Mouse (Mus musculus) layer of hippocampus, adult 9-11 months (tissue): ENCODE measurements around the gene Rbfox1.

ENCODE experiments used
- DNase-seq: peaks from one replicate; pipeline ENCODE4 v3.0.0; 2022

Rbfox1 gene

DNA sequence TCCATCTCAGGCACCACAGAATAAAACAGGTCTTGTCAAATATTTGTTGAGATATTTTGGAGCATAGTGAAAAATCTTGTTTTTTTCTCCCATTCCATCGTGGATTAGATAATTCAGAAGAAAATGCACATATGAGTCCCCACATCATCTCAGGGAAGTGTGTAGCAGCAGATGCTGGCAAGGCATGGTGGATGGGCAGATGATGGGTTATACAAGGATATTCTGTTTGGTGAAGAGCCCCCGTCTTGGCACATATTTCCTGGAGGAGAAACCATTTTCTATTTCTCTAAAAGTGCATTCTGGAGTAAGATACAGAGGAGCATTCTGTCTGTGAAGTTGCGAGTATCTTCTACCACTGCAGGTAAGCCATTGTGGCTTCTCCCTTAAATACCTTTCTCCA, 495.8 kb downstream of the Rbfox1 start:
- peak; percentile 45 for DNase-seq

DNA sequence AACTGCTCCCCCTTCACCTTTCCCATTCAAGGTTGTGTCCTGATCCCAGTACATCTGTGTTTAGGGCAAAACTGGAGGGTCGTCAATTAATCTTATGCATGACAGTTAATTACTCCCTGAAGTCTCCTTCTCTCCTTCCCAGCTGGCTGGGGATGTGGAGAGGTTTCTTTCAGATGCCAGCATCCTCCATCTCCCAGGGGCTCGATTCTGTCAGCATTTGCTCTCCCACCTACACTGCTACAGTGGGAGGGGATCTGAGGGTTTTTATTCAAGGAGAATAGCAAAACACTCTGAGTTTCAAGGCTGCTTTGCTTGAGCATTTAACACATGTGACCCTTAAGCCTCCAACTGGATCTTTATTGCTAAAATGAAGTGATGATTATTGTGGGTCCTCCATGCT, 496.4 kb downstream of the Rbfox1 start:
- DNase-seq: no peak

DNA sequence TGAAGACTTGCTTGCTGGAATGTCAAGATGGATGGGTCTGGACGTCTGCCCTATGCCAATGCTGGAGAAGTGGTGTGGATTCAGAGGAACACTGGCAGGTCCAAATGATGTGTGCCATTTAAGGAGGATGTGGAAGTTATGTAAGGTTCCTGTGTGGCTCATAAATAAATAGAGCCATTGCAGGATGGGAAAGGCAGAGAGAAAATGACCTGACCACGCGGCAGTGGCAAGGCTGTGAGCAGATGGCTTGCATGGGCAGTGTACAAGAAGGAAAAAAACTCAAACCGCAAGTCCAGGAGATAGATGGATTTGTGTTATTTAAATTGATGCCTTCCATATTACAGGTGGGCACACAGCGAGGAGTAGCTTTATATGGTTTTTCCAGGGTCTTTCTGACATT, 497.6 kb downstream of the Rbfox1 start:
- DNase-seq: no peak

DNA sequence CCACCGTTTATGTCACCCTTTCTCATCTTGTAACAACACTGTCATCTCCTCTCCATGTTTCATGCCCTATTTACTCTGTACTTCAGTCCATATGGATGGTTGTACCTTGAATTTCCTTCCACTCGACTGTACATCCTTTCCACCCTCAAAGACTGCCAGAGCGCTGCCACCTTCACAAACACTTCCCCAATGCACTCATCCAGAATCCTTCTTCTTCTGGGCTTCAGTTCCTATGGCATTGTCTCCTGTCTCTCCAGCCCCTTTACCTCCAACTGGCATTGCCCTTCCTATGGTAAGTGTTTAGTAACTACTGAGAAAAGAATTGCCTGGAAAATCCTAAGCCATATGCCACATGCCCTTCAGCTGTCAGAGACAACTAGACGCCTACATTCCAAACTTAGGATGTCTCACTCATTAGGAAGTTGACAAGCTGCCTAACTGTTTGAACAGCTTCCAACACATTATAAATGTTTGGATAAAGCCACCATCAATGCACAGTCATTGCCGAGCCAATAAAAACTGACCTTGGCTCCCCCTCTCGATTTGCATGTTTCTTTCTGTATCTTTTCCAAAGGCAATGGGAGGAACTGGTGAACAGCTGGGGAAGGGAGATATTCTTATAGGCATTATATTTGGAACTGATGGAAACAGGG, 505.2 kb downstream of the Rbfox1 start:
- peak; percentile 56 for DNase-seq

DNA sequence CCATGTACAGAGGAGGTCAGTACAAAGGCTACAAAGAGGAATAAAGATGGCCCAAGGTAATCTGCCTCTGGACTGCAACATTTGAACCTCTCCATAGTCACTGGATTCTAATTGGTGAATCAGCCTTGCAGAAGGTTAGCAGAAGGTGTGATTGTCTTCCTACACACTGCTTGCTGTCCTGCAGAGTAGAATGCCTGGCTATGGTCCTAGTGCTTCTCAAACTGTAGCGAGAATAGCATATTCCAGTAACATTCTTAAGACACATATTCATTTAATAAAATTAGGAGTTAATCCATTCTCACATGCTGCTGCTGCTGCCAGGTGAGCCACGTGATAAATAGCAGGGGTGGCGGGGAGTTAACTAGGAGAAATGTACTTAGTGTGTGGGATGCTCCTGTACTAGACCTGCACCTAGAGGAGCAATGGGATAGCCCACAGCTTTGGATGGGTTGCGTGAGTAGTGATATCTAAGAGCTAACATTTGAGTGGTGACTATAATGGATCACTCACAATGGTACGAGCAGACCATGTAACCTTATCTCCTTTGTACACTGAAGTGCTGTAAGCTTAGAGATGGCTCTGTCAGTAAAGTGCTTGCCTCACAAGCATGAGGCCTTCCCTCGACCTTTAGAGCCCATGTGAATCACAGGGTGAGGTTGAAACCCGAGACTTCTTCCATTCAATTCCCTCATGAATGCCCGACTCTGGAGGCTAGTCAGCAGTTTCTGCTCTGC, 511.7 kb downstream of the Rbfox1 start:
- DNase-seq: no peak

DNA sequence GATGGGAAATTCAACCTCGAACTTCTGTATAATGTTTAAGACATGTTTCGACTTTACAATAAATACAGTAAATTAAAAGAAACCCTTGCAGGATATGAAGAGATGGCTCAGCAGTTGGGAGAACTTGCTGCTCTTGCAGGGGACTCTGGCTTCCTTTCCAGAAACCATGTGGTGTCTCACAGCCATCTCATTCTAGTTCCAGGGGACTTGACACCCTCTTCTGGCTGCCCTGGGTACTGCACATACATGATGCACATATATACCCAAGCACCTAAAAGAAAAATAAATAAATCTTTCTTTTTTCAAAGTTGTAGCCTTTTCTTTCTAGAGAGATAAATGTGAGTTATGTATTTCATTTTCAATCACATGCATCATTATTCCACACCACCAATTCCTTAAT, 512.5 kb downstream of the Rbfox1 start:
- DNase-seq: no peak

DNA sequence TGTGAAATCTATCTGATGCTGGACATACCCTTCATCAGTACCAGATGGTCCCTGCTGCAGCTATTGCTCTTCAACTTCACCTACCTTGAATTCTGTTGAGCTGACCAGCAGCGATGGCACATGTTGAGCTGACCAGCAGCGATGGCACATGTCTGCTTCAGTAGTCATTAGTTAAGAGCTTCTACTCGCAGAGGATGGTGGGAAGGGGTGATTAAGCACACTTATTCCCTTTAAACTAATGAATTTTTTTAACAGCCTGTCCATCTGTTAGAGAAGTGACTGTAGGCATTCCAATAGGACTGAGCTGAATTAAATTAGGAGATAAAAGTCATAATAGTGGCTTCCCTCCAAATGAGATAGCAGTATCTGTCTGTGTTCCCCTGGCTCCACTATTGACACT, 517.7 kb downstream of the Rbfox1 start:
- DNase-seq: peak; percentile 13

DNA sequence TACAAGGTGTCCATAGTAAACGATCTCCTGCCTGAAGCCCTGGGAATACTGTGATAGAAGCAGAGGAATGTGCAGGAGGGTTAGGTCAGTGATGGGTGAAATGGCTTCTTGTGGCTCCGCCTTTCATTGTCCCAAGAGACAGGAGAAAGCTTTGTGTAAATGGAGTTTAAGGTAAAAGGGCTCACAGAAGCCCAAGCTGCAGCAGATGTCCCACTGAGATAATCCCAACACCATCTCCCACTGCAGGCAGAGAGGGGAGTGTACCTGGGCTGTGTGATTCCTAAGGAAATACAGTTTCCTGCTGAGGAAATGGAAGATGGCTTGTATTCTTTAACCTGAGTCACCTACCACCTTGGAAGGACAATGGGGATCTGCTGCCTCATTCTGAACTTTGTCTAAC, 529.7 kb downstream of the Rbfox1 start:
- no peak for DNase-seq

DNA sequence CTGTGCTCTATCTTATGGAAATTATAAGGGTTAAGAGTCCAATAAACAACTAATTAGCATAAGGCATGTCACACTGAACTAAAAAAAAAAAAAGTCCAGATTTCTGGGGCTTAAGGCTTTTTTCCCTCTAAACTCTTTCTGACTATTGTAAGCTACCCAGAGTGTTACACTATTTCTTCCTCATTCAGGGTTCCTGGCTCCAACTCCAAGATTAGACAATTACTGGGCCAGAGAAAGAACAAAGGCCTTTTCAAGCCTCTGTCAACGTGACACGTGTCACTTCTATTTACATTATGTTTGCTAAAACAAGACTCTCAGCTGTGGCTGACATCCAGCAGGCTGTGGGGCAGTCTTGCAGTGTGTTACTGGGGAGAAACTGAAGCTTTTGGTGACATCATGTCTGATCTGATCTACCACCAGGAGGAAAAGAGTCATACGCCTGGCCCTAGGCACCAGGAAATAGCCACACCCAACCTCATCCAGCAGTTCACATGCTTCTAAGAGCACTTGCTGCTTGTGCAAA, 536.5 kb downstream of the Rbfox1 start:
- no peak for DNase-seq

DNA sequence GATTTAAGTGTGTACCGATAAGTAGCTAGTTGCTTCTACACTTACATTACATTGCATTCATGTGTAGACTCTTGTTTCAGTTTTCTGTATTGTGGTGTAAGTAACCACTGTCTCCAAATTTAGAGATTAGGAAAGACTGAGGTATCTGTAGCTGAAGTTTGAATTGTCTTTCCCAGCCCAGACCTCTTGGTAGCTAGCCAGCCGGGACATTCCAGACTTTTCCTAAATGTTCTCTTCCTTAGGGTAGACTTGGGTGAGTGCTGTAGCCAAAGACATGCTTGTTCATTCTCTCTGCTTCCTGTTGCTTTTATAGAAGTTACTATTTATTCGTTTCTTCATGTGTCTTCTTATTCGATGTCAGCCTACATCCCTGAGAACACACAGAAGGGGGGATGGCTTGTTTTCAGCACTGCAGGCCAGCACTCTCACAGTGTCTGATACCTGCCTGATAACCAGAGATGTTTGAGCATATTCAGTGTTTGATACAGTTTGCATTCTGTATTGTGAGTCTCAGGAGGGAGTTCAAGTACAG, 538.8 kb downstream of the Rbfox1 start:
- DNase-seq: no peak

DNA sequence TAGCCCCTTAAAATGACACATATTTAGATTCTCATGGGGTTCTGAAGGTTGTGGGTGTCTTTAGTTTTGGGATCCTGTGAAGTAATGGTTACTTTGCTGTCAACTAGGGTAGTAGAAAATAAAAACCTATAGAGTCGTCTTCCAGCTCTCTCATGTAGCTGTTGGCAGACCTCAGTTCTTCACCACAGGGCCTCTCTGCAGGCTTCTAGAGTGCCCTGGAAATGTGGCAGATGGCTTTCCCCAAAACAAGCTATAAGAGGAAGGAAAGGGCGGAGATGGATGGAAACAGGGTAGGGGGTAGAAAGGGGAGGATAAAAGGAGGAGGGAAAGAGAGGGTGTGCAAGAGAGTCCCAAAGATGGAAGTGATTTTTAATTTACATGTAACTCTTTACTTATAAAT, 539.6 kb downstream of the Rbfox1 start:
- no peak for DNase-seq

DNA sequence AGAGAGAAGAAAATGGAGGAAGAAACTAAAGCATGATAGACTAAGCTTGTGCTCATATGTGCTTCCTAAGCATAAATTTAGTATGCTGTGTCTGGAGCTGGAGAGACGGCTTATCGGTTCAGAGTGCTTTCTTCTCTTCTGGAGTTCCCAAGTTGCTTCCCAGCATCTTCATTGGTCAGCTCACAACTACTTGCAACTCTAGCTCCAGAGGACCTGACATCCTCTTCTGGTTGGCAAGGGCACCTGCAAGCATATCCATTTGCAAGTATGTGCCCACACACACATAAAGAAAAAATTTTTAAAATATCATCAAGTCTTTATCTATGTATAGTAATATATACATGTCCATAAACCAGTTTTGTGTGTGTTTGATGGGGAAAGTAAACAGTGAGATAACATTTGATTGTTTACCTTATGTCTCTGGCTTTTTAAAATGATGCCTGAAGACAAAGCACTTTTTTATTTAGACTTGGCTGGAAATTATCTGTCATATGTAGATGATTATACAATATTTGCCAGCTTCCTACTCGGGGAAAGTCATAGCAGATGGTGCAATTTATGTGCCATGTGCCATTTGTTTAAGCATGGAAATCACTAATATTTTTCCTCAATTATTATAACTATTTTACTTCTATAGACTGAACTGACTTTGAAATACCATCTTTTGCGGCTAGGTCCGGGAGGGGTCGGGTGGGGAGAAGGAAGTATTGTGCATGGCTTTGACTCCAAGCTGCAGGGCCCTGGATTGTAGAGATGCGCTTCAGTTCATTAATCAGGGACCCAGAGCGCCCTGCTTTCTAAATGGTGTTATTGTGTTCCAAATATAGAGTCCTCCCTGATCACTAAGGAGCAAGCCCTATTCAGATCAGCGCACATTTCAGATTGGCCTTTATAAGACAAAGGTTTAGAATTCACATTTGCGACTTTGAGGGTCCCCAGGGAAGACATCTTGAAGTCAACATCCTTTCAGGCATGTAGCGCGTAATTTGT, 542.4 kb downstream of the Rbfox1 start:
- DNase-seq: peak; percentile 47

DNA sequence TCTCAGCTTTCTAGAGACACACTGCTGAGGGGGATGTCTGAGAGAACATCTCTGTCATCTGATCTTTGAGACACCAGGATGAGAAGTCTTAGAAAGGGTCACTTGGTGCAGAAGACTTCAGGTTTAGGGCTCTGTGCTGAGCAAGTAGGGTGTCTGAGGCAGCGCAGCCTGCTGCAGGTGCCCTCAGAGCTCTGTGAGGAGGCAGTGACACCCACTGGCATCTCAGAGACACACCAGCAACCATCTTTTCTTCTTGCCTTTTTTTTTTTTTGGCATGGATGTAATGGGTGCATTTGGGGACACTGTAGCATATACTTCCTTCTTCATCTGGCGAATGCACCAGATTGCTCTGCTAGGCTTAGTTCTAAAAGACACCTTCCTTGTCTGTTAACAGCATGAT, 545.8 kb downstream of the Rbfox1 start:
- peak; percentile 45 for DNase-seq

DNA sequence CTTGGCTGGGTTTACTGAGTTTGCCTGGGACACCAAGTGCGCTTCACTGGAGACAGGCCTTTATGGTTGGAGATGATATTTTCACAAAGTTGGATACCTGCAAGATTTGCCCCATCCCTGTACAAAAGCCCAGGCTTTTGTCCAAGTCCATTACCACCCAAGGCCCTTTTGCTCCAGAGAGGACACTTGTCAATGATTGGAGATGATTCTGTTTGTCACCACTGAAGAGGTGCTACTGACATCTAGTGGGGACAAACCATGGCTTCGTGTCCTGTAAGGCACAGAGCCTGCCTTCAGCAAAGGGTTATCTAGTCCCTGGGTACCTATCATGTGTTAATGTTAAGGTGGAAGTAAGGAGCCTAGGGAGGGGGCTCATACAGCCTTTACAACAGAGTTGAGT, 551.3 kb downstream of the Rbfox1 start:
- DNase-seq: no peak

DNA sequence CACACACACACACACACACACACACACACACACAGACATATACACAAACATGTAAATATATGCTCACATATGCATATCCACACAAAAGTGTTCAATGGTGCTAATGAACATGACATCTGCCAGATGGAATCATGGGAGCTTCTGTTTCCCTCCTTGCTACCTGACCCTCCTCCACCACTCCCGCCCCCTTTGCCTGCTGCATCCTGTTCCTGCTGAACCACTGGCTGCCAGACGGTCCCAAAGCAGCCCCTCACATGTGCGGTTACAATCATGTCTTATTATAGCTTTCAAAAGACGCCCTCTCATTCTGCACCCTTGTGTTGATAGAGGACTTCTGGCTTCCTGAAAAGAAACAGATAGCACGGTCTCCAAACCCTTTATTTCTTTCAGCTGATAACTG, 563.1 kb downstream of the Rbfox1 start:
- peak; percentile 57 for DNase-seq

DNA sequence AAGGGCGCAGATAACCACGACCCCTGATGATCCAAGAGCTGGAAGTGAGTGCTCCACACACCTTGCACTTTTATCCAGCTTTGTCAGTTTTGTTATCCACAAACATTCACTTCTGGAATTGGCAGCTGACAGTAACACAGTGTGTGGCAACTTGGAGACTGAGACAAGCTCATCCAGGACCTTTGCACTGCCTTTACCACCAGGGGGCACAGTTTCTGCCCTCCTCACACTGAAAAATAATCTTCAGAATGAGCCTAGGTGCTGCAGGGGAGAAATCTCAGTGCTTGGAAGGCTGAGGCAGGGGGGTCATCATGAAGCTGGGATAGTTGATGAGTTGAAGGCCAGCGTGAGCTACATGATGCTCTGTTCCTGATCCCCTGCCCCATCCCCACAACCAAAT, 570.2 kb downstream of the Rbfox1 start:
- no peak for DNase-seq

DNA sequence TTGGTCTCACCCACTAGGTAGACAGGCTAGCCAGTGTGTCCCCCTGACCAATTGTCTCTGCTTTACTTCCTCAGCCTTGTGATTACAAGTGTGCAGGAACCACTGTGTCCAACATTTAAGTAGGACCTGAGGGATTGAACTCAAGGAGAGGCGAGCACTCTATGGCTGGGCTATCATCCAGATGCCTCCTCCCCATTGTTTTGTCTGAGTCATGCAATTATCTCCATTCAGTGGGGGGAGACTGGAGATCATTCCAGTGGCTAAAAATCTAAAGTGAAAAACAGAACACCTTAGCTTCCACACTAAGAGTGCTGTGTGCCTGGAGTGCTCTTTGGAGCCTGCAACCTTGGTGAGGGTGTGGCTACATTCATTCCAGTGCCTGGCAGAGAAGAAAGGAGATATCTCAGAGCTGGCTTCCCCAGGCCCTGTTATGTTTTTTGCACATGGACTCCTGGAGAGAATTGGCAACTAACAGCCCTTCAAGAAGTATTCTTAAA, 594.0 kb downstream of the Rbfox1 start:
- DNase-seq: no peak

DNA sequence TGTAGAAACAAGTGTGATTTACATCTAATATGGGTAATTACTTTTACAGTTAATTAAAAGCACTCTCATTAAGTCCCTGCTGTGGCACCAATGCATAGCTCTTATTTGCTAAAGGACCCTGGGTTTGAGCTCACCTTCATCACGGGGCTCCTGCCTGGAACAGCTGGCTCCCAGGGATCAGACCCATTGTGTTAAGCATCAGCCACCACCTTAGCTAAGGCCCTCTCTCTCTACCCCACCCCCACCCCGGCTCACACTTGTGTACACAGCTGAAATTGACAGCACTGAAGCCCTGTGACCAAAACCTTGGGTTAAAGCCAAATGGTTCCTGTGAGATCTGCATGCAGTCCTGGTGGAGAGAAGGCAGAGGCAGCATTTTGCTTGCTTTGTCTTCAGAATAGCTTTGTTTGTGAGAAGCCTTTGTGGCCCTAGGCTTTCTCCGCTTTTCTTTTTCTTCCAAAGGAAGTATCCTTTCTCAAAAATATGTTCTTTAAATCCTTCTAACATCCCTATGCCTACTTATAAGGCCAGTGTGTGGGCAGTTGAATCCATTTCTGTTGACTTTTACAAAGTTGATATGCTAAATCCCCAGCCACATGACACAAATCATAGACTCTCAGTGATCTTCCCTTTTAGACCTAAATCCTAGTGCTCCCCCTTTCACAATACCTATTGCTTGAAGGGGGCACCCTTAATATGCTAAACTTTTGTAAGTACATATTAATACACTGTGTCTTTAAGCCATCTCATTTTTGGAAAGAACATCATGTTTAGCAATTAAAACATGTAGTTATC, 594.7 kb downstream of the Rbfox1 start:
- no peak for DNase-seq

DNA sequence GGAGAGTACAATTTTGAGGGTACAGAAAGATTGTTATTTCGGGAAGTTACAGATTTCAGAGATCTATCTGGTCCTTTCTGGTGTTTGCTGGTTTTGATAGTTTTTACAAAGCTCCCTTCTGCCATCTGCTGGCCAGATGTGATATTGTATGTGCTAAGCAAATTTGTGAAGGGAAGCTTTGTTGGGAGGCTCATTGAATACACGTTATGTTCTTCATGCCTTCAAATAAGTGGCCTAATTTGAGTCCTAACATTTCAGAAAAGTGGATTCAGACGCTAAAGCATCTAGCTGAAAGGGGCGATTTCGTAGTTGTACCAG, 595.2 kb downstream of the Rbfox1 start:
- DNase-seq: peak; percentile 65

DNA sequence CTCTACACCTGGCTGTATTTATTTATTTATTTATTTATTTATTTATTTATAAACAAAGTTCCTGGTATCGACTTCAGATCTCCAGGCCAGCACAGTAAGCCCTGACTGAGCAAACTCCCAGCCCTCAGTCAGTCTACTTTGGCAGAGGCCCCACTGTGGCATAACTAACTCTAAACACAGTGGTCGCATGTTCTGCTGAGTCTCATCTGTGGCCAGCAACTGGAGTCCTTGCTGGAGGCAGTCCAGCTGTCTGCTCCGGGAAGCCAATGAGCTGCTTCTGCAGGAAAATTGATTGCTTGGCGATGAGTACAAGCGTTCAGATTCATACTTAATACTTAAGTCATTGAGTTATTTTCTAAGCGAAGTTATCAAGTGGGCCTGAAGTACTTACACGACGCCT, 598.5 kb downstream of the Rbfox1 start:
- DNase-seq: no peak

DNA sequence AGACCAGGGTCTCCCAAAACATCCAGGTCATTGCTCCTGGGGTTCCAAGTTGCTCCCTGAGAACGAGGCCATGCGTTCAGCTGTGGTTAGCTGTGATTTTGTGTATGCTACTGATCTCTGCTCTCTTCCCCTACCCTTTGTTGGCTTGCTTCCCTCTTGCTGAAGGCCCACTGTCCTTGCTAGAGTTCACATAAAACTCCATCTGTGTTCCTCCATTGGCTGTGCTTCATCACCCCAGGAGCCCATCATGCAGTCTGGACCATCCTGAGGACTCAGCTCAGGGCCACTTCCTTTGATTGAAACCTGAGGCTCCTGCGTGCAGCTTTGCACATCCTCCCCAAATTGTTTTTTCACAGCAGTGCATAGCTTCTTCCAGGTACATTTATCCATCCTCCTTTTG, 600.5 kb downstream of the Rbfox1 start:
- no peak for DNase-seq

DNA sequence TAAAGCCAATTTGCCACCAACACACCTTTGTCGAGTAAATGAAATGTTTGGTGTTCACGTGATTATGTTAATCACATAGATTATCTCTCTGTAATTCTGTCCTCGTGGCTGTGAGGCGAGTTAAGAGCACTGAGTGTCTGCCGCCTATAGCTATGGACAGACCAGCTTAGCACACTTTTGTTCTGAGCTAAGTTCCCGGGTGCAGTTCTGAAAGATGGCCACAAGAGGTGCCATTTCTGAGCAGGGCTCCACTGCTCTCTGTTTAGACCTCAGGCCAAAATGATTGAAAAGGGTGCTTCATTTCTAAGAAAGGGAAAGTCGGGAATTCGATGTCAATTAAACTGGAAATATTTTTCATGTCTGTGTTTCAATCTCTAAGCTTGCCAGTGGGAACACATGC, 617.1 kb downstream of the Rbfox1 start:
- DNase-seq: no peak
